In the genomic region with DNA sequence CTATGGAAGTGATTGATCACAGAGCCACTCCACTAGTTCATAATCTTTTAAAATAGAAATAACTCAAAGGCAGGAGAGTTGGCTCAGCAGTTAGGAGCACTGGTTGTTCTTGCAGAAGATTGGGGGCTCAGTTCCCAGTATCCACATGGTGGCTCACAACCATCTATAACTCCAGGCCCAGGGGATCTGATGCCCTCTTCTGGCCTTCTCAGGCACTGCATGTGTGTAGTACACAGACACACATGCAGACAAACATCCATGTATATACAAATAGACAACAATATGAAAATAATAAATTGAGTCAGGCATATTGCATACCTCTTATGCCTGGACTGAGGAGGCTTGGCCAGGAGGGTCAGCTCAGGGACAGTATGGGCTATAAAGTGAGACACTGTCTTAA, we compare ENCODE assay signal across 20 mouse cellular contexts. TPM values are rescaled to one million over a fixed set of nuclear protein-coding genes. Genes with fewer than 3 reads are reported as not detected.
"Had no signal": no experiment of that assay in that cellular context is flagged by ENCODE, and none has a peak within 500 bp of the region (broad histone marks: within the 10 kb centered on the region; RNA-seq: fewer than 3 reads in every experiment).

No protein-coding gene starts in this region.

- H3K4me2 ChIP-seq: liver, embryonic 13.5 days; lung, embryonic 14.5 days; midbrain, embryonic 13.5 days; stomach, embryonic 15.5 days had no signal

- DNase-seq: kidney, adult 18-20 months; kidney, postnatal 10 days; kidney, postnatal 4 days; liver, embryonic 13.5 days; lung, embryonic 14.5 days; lung, postnatal 14 days; right cerebral cortex, postnatal 14 days; thymus, postnatal 14 days had no signal

- H3K9me3 ChIP-seq: limb, embryonic 10.5 days; liver, embryonic 13.5 days; midbrain, embryonic 13.5 days; stomach, embryonic 15.5 days had no signal

- H3K36me3 ChIP-seq: limb, embryonic 10.5 days; liver, embryonic 13.5 days; midbrain, embryonic 13.5 days; stomach, embryonic 15.5 days had no signal

- H3K27me3 ChIP-seq: stomach, embryonic 15.5 days had no signal

- H3K27ac ChIP-seq: left cerebral cortex, adult 2 months; limb, embryonic 10.5 days; liver, embryonic 13.5 days; macrophage; midbrain, embryonic 13.5 days; stomach, embryonic 15.5 days had no signal

- H3K4me3 ChIP-seq: left cerebral cortex, adult 2 months; limb, embryonic 10.5 days; liver, embryonic 13.5 days; midbrain, embryonic 13.5 days; stomach, embryonic 15.5 days had no signal

- ATAC-seq: midbrain, embryonic 13.5 days had no signal

- H3K9ac ChIP-seq: liver, embryonic 13.5 days; lung, embryonic 14.5 days; midbrain, embryonic 13.5 days; stomach, embryonic 15.5 days had no signal

RNA-seq across cellular contexts. Expression of gene Cyp4f39, which starts 5.3 kb away (rescaled TPM):
- total RNA-seq: layer of hippocampus, adult 8-10 months; layer of hippocampus, postnatal 25 days; left cerebral cortex, adult 2 months; left cerebral cortex, postnatal 14 days had no signal
- polyA plus RNA-seq: limb, embryonic 10.5 days had no signal

RNA-seq across cellular contexts. Expression of gene Pglyrp2, which starts 23.2 kb away (rescaled TPM):
- total RNA-seq: layer of hippocampus, adult 8-10 months; layer of hippocampus, postnatal 25 days; left cerebral cortex, adult 2 months; left cerebral cortex, postnatal 14 days; midbrain, postnatal 0 days had no signal
- polyA plus RNA-seq: kidney, embryonic 14.5 days; limb, embryonic 10.5 days; macrophage; midbrain, embryonic 13.5 days; midbrain, postnatal 0 days; neural tube, embryonic 14.5 days had no signal

RNA-seq across cellular contexts. Expression of gene Cyp4f17, which starts 58.7 kb away (rescaled TPM):
- total RNA-seq: megakaryocyte-erythroid progenitor cell, adult 5-6 weeks had no signal
